Mouse (Mus musculus) adipocyte (in vitro differentiated cells): ENCODE data around the gene Apoc4.

Experiments used
- DNase-seq: peaks from one replicate; pipeline ENCODE4 v3.0.0-alpha.2; 2016; ENCODE audit warnings: low spot score

Apoc4 gene

DNA sequence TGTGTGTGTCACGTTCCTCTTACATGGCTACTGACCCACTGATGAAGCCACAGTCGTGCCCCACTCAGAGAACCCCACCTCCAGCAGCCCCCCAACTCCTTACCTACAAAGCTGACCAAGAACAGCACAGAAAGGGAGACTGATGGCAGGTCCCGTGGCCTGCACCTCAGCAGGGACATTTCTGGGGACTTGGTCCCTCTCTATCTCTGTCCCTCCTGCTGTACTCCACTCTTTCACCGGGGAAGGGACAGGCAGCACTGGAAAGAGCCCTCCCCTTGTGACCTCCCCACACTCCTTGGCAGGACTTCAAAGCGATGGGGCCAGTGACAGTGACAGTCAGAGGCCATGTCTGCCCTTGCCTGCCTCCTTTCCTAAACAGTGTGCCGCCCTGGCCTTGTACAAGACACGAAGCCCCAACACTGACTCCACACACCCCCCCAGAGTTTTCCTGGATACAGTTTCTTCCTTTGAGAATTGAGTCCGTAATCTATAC lies at the start of gene Apoc4, which contains the start of gene Gm44805:
Gene Apoc4 (minus strand): TSS at position 278 of the 493 bp plus-strand sequence.
Gene Gm44805 (minus strand): TSS at position 222 of the 493 bp plus-strand sequence.
- no peak for DNase-seq

DNA sequence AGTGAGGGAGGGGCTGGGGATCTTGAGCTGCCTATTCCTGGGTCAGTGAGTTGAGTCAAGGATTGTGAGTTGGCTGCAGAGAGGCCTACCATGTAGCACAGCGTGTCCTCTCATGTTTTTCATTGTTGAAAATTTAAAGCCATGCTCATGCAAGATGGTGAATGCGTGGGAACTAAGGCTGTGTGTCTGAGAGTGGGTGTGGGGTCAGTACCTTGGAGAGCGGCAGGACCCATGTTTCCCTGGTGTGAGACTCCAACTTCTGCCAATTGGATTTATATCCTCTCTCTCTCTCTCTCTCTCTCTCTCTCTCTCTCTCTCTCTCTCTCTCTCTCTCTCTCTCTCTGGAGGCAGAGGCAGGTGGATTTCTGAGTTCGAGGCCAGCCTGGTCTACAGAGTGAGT lies 45.3 kb upstream of the Apoc4 start:
- no peak for DNase-seq

DNA sequence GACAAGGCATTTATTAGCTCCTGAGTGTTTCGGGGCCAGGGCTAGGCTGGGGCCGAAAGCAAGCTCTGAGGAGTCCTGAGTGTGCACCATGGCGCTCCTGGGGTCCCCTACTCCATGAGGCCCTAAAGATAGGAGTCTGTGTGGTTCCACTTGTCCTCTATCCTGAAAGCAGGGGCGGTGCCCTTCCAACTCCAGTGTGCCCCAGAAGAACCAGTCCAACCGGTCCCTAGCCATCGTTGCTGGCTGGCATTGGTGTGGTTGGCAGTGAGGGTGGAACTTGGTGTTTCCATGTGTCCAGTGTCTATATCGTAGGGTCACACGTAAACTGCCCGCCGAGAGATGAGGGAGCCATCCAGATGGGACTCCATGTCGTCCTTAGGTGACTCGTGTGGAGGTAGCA lies 42.9 kb upstream of the Apoc4 start:
- no peak for DNase-seq

DNA sequence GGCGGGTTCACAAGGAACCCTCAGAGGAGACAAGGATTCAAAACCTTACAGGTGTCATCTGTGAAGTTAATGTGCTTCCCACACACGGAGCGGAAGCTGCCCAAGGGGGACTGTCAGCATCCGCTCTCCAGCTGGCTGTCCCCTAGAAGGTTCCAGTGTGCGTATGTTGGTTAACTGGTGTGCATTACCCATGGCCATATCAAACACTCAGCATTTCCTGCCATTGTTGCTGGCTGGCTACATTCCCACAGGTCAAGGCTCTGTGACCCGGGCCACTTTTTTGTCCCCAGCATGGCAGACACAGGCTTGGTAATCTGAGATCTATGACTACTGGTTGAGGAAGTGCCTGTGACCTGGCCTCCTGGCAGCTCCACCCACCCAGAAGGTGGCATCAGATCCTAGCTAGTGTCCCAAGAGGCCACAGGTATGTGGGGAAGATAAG lies 41.5 kb upstream of the Apoc4 start:
- no peak for DNase-seq

DNA sequence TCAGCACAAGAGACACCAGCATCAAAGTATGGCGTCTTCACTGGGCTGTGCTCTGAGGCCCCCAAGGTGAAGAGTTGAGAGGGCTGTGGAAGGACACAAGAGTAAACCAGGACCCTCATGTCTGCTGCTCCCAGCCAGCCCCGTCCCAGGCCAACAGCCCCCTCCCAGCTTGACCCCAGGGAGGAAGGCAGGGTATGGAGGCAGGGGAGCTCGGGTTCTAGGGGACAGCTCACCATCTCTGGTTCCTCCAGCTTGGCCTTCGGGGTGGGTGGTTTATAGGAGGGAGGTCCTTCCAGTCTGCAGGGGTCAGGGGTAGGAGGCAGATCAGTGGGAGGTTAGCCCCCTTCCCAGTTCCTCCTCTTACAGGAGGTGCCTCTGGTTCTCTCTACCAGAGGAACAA lies 37.9 kb upstream of the Apoc4 start:
- DNase-seq, result no peak

DNA sequence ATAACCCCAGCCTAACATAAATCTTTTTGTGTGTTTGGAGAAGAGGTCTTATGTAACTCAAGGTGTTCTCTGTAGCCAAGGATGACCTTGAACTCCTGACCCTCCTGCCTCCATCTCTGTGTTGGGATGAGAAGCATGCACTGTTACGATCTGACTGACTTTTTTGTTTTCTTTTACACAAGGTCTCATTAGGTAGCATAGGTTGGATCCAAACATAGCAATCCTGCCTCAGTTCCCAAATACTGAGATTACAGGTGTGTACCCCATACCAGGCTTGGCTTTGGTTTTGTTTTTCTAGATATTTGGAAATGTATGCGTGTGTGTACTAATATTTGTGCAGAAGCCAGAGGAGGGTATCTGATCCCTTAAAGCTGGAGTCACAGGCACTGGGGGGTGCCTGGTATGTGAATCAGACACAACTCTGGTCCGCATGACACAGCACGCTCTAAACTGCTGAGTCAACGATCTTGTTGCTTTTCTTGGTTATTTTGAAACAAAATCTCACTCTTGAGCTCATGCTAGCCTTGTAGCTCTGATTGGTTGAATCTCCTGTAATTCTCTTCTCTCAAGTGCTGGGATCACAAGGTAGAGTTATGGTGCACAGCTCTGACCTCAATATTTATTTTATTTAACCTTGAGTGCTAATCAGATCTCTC lies 37.1 kb upstream of the Apoc4 start:
- no peak for DNase-seq

DNA sequence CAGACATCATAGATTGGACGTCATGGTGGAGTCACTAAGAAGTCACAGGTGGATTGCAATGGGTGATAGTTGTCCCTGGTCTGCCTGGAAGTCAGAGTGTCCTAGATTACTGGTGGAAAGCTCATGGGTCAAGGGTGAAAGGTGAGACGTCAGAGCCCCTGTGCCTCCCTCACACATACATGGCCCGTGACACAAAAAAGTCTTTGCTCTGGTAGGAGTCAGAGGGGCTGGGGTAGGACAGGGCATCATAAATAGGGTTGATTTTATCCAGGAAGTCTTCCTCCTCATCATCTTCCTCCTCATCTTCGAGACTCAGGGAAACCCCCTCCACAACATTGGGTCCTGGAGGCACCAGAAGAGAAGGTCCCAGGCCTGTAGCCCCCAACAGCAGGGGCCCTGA lies 36.1 kb upstream of the Apoc4 start:
- DNase-seq, result no peak

DNA sequence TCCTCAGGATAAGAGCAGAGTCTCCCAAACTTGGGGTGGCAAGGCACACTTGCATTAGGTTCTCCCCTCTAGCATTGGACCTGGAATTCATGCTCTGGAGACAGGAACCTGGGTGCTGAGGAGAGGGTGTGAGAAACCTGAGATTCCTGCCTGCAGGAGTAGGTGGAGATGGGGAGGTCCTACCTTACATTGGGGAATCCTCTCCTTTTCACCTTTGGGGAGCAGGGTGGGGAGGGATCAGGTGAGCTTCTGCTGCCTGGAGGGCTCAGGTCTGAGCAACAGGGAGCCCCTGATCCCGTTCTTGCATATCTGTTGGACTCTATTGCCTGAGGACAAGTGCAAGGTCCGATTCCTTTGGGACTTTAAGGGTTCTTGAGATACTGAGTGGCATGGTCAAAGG lies 35.5 kb upstream of the Apoc4 start:
- no peak for DNase-seq

DNA sequence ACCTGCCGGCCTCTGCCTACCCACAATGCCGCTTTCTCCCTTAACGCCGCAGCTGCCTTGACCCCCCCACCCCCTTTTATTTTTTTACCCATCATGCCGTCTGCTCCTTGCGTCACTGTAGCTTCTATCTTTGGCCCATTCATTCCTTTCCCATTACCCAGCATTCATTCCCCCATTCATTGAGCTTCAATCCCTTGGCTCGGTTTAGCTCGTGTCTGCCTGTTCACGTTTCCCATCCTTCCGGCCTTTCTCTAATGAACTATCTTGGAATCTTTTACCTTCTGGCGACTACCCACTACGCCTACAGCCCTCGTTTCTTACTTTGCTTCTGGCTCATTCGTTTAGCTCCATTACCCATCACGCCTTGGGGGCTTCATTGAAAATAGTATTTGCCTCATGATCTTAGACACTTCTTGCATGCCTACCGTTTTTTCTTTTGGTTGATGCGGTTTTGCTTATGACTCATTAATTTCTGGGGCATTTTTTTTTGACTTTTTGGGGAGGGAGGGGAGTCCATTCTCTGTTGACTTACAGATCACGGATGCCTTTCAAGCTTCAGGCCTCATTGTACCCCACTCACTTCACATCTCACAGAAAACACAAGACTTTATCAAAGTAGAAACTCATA lies 34.9 kb upstream of the Apoc4 start:
- DNase-seq, result no peak

DNA sequence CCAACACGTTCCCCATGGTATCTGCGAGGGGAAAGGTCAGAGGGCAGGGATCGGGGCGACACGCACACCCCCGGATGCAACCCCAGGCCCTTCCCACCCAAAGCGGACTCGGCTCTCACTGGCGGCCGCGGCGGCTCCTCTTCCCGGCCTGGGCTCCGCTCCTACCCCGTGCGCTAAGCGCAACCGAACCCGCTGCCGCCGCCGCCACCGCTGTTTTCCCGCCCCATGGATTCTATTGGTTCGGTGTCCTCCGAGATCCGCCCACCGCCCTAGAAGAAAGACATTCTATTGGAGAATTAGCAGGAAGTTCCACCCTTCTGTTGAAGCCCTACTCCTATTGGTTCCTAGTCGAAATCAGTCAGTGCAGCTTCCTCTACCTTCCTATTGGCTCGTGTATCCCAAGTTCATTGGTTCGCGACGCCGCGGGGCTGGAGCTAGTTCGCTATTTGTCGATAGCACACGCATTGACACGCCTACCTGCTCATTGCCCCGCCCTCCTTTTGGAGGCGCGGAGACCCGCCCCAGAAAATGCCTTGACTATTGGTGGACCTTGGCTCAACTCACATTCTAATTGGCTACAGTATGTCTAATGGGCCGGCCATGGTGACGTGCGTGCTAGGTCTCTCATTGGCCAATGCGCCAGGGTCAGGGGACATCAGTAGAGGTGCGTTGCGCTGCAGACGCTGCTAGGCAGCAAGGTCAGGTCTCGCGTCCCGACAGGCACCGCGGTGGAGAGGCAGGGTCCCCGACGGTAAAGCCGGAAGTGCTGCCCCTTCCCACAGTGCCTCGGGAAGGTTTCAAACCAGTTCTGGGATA lies 34.2 kb upstream of the Apoc4 start, which contains the start of gene Tomm40:
Gene Tomm40 (minus strand): TSS at position 200 of the 816 bp plus-strand sequence.
- DNase-seq, result peak; percentile 99

DNA sequence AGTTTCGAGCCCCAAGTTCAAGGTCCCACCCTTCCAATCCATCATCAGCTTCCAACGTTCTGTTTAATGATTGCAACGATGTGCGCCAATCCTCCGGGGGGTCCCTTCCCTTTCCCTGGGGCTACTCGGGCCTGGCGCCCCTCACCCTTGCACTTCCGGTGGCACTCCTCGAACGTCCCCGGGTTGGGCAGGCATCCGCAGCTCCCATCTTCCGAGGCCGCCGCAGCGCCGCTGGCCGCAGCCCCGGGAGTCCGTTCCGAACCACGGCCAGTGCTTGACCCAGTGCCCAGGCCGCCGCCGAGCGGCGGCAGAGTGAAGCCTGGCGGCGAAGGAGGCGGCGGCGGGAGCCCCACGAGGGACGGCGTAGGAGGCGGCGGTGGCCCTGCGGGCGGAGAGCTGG lies 33.6 kb upstream of the Apoc4 start:
- DNase-seq, result no peak

DNA sequence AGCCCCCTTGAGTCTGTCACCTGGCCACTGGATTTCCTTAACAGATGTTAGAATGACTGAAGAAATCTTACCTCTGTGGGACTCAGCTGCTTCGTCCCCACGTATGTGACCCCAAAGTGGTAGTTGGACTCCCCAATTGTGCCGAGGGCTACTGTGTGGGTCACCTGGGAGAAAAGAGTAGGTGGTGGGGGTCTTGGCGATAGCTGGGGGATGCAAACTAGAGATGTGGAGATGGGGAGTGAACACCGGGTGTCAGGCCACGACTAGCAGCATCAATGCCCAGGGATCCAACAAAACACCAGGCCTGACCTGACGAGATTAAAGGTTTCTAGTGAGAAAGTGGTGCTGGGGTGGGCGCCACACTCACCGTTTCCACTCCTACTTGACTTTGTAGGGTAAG lies 32.3 kb upstream of the Apoc4 start:
- DNase-seq, result no peak

DNA sequence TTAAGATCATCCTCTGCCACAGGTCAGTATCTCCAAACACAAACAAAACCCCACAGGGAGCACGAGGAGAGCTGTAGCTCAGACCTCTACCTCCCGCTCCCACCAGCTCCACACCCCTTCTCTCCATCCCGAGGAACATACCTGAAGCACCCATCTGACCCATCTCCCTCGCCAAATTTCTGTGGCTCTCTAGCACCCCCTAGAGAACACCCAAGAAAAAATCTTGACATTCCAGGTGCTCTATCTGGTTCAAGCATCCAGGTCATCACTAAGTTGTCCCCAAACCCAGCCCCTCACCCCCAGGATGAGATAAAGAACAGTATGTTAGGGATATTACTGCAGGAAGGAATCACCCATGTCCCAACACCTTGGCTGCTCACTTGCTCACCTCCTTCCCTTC lies 31.9 kb upstream of the Apoc4 start:
- DNase-seq, result peak; percentile 29

DNA sequence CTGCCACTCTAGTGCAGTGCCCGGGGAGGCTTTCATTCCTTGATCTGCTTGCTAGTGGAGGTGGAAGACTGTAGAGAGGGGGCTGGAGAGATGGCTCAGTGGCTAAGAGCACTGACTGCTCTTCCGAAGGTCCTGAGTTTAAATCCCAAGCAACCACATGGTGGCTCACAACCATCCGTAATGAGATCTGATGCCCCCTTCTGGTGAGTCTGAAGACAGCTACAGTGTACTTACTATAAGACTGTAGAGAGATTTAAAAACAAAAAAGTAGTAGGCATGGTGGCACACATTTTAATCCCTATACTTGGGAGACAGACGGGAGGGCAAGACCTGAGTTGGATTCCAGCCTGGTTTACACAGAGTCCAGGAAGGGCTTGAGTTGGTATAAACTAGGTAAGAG lies 31.1 kb upstream of the Apoc4 start:
- peak; percentile 40 for DNase-seq

DNA sequence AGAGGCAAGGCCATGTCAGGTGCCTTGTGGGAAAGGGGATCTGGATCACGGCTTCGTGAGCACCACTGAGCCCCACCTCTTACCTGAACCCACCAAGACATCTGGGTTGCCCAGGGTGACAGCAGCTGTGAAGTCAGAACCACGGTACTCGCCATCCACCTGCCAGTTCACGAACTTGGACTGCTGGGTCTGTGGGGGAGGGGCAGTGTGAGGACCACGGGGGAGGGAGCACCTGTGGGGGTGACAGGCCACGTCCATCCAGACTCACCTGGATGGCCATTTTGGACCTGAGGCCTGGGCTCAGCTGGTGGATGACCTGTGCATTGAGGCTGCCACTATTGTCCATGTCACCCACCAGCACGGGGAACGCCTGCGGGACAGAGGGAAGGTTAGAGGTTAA lies 29.4 kb upstream of the Apoc4 start:
- no peak for DNase-seq

DNA sequence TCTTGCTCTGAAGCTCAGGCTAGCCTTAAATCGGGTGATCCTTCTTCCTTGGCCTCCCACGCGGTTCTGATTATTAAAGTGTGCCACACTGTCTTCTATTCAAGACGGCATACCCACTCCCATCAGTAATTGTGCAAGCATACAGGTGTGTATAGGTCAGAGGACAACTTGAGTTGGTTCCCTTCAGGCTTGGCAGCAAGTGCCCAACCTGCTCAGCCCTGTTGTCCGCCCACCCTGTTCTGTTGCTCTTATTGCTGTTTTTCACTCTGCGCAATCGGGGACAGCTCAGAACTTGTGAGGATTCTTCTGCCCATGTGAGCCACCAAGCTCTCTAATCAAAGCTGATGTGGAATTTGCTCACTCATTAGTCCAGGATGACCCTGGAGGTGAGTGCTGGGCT lies 24.0 kb upstream of the Apoc4 start:
- DNase-seq, result no peak

DNA sequence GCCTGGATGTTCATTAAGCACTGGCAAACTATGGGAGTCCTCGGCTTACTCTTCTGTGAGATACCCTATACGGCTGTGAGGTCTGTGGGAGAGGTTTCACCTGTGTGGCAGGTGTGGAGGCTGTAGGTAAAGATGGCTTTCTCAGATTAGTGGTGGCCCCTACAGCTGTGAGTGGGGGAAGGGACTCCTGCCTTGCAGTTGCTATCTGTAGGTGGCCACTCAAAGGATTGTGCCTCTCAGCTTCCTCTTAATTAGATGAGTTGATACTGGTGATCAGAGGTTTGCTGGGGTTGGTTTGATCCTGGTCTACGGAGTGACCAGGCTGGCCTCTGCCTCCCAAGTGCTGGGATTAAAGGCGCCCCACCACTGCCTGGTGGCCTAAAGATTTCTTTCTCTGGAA lies 23.2 kb upstream of the Apoc4 start:
- DNase-seq, result no peak

DNA sequence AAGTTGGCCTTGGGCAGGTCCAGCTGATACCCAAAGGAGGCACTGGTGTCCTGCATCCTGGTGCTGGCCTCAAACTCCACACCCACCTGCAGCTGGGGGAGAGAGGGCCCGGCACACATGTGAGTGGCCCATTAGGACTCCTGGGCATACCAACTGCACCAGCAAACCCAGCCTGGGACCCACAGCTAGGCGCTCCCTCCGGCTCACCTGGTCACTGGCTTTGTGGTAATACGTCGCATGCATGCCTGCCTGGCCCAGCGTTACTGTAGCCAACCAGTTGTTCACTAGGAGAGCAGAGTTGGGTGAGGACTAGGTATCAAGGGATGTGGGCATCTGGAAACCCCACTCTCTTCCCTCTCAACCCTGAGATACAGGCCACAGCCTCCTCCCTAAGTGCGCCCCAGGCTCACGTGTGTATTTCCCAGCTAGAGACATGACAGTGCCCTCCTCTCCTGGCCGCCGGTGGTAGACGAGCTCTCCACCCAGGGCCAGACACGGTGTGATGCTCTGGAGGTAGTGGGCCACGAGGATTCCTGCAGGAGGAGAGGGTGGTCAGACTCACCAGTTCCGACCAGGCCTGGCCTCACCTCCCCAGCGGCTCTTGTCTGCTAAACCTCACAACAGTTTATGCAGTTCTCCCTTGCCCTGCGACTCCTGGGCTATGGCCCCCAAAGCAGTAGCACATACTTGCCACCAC lies 21.7 kb upstream of the Apoc4 start:
- DNase-seq, result no peak

DNA sequence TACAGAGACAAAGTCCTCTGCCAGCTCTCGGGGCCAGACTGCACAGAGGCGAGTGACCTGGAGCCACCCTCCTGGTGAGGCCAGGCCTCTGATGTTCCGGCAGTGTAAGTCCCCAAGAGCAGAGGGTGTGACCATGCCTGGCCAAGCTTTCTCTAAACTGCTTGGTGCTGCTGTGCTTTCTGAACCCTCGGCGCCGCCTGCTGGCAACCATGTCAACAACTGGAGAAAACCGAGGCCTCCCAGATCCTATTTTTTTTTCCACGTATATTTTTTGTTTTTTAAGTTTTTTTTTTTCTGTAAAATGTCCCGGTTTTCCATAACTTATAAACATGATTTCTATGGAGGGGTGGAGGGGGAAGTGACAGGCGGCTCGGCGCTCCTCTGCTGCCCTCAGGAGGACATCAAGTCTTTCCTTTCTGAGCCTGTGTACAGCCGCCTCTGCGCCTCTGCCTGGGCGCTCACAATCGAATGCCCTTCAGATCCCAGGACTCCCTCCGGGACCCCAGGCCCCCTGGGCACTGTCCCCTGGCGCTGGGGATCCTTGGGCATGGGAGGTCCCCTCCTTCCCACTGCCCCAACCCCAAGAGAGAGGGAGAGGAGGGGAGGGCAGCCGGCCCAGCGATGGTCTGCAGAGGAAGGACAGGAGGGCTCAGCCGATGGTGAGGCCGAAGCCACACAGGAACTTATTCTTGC lies 19.9 kb upstream of the Apoc4 start:
- DNase-seq, result peak; percentile 89

DNA sequence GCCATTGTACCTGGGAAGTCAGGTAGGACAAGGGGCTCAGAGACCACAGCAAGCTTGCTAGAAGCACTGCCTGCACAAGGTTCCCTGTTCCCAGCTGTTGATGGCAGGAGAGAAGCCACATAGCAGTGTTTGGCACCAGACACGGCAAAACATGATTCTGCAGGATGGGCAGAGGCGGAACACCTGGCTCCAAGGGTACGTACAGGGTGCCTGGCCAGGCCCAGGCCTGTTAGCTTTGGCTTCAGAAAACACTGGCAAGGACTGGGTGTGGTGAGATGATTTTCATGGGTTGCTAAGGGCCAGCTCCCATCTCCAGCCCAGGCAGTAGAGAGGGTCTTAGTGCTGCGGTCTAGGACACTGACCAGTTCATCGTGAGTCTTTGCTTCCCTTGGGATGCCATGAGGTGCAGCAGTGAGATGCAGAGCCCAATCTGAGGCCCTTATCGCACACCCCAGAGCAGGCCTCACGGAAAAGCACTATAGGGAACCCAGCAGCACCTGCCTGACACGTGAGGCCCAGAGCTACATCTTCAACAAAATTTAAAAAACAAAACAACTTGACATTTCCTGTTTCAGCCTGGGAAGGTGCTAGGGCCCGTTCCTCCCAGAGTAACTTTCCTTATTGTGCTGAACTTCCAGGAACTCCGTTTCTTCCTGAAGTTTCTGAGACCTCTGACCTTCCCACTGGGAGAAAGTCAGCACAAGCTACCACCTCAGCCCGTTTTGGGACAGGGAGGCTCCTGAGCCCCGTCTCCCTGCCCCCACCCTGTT lies 19.2 kb upstream of the Apoc4 start:
- DNase-seq, result no peak

DNA sequence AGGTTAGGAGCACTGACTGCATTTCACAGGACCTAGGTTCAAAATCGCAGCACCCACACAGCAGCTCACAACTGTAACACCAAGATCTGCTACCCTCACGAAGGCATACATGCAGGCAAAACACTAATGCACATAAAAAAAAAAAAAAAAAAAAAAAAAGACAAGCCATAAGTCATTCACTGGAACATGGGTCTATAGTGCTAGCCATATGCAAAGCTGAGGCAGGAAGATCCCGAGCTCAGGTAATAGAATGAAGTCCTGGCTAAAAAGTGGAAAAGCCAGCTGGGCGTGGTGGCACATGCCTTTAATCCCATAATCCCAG lies 18.5 kb upstream of the Apoc4 start:
- no peak for DNase-seq
